Mouse (Mus musculus) limb, embryonic 11.5 days (tissue): ENCODE data around the gene Tsc2. TPM values are rescaled to one million over a fixed set of nuclear protein-coding genes. Genes with fewer than 3 reads are reported as not detected.

Source experiments
- ATAC-seq: fragments of 200-750 bp; cut with Nextera tagmentation; 2 replicates; pipeline ENCODE4 v1.8.0; 2017; ENCODE audit warnings: low read depth; ENCODE audit not compliant: insufficient number of reproducible peaks, low FRiP score, low TSS enrichment
- DNase-seq: peaks from one replicate; pipeline ENCODE4 v3.0.0-alpha.2; 2015; ENCODE audit warnings: low spot score
- H3K27ac ChIP-seq: fragments of 300-500 bp; sonication (generic); replicated peaks from 2 replicates; pipeline ENCODE4 v1.5.1; 2014; ENCODE audit warnings: low read depth, mild to moderate bottlenecking, low read length
- H3K27me3 ChIP-seq: fragments of 300-500 bp; sonication (generic); 2 replicates; pipeline ENCODE4 v1.6.1; 2014; ENCODE audit warnings: mild to moderate bottlenecking, low read length, mixed read lengths; ENCODE audit not compliant: control insufficient read depth, insufficient read depth
- H3K36me3 ChIP-seq: fragments of 300-500 bp; sonication (generic); 2 replicates; pipeline ENCODE4 v1.6.1; 2014; ENCODE audit warnings: mild to moderate bottlenecking, low read length, moderate library complexity, mixed read lengths; ENCODE audit not compliant: control insufficient read depth, insufficient read depth
- H3K4me1 ChIP-seq: fragments of 300-500 bp; sonication (generic); 2 replicates; pipeline ENCODE4 v1.6.1; 2014; ENCODE audit warnings: low read length, mixed read lengths; ENCODE audit not compliant: control insufficient read depth, insufficient read depth
- H3K4me2 ChIP-seq: fragments of 300-500 bp; sonication (generic); 2 replicates; pipeline ENCODE4 v1.6.1; 2014; ENCODE audit warnings: low read depth, mild to moderate bottlenecking, moderate library complexity; ENCODE audit not compliant: severe bottlenecking
- H3K4me3 ChIP-seq: fragments of 300-500 bp; sonication (generic); 2 replicates; pipeline ENCODE4 v1.5.1; 2014; ENCODE audit warnings: low read depth, low read length
- H3K9ac ChIP-seq: fragments of 300-500 bp; sonication (generic); 2 replicates; pipeline ENCODE4 v1.6.1; 2014; ENCODE audit warnings: mild to moderate bottlenecking, low read length
- H3K9me3 ChIP-seq: fragments of 300-500 bp; sonication (generic); 2 replicates; pipeline ENCODE4 v1.6.1; 2016; ENCODE audit warnings: low read length; ENCODE audit not compliant: control insufficient read depth
- WGBS: fragments of 180-500 bp; shearing (Covaris S2); extraction: QIAGEN DNeasy Blood & Tissue Kit; methylation state at CpG from one replicate; pipeline ENCODE4 v1.1.7; 2014; 5-methylcytosine and 5-hydroxymethylcytosine counted together
- polyA plus RNA-seq: library from polyadenylated mRNA; unstranded; fragments of >200 nt; fragmentation: Nextera tagmentation; extraction: Ambion mirVana; gene quantifications from 2 replicates; pipeline ENCODE4 v1.2.1, GENCODE M21; 2014

Gene Tsc2
- polyA plus RNA-seq, 1 experiment from 2014 or later, result 62.7 TPM

- Histone ChIP-seq H3K4me3 (no peak overlapping the region), H3K9me3 (no peaks in the 10 kb centered on the region), H3K36me3 (peaks cover 16% of the 10 kb centered on the region), H3K9ac (no peak overlapping the region), H3K27me3 (no peaks in the 10 kb centered on the region), H3K4me1 (no peaks in the 10 kb centered on the region), H3K4me2 (no peak overlapping the region), H3K27ac (no peak overlapping the region)
- ATAC-seq, result no peak
- DNase-seq, result no peak
- WGBS, result 83% methylated on average over 3 of the region's 3 CpGs
These were observed 47.9 kb downstream of the Tsc2 start for GRCm38 (mm10) chr17:24584520-24584919.

GRCm38 (mm10) chr17:24583599-24584460 is 48.6 kb downstream of the Tsc2 start:
- no peak for DNase-seq
- 79% methylated on average over 5 of the region's 5 CpGs for WGBS

GRCm38 (mm10) chr17:24580287-24580686 is 52.1 kb downstream of the Tsc2 start:
- no peak for ATAC-seq
- DNase-seq, result no peak
- no peaks in the 10 kb centered on the region for H3K27me3 ChIP-seq
- 93% methylated on average over 2 of the region's 2 CpGs for WGBS
- no peak overlapping the region for H3K27ac ChIP-seq
- H3K4me1 ChIP-seq, result no peaks in the 10 kb centered on the region
- no peak overlapping the region for H3K4me2 ChIP-seq
- H3K9me3 ChIP-seq, result no peaks in the 10 kb centered on the region
- H3K9ac ChIP-seq, result no peak overlapping the region
- no peak overlapping the region for H3K4me3 ChIP-seq
- peaks cover 14% of the 10 kb centered on the region for H3K36me3 ChIP-seq

More at GRCm38 (mm10) chr17:24583599-24584460, 48.6 kb downstream of the Tsc2 start:
- Histone ChIP-seq H3K4me3 (no peak overlapping the region), H3K27ac (no peak overlapping the region), H3K9ac (no peak overlapping the region), H3K4me1 (no peaks in the 10 kb centered on the region), H3K36me3 (peaks cover 16% of the 10 kb centered on the region), H3K27me3 (no peaks in the 10 kb centered on the region), H3K4me2 (no peak overlapping the region), H3K9me3 (no peaks in the 10 kb centered on the region)
- ATAC-seq, result no peak

- H3K27me3 ChIP-seq, result no peaks in the 10 kb centered on the region
- H3K27ac ChIP-seq, result no peak overlapping the region
- H3K36me3 ChIP-seq, result peaks cover 14% of the 10 kb centered on the region
- H3K4me2 ChIP-seq, result no peak overlapping the region
- H3K4me1 ChIP-seq, result no peaks in the 10 kb centered on the region
- DNase-seq (no peak), ATAC-seq (no peak)
- H3K4me3 ChIP-seq, result no peak overlapping the region
- 92% methylated on average over 3 of the region's 3 CpGs for WGBS
- no peak overlapping the region for H3K9ac ChIP-seq
- no peaks in the 10 kb centered on the region for H3K9me3 ChIP-seq
These were observed 52.9 kb downstream of the Tsc2 start for GRCm38 (mm10) chr17:24579532-24579931.

- WGBS, result 97% methylated on average over 9 of the region's 9 CpGs
- Histone ChIP-seq H3K4me1 (no peaks in the 10 kb centered on the region), H3K9me3 (no peaks in the 10 kb centered on the region), H3K27me3 (no peaks in the 10 kb centered on the region), H3K36me3 (peaks cover 15% of the 10 kb centered on the region), H3K4me3 (no peak overlapping the region), H3K9ac (no peak overlapping the region), H3K4me2 (no peak overlapping the region), H3K27ac (no peak overlapping the region)
- ATAC-seq (no peak), DNase-seq (no peak)
These were observed 58.6 kb downstream of the Tsc2 start for GRCm38 (mm10) chr17:24573811-24574210.

- Histone ChIP-seq H3K9ac (no peak overlapping the region), H3K9me3 (no peaks in the 10 kb centered on the region), H3K36me3 (peaks cover 19% of the 10 kb centered on the region), H3K27ac (no peak overlapping the region), H3K4me3 (no peak overlapping the region), H3K4me2 (no peak overlapping the region), H3K4me1 (no peaks in the 10 kb centered on the region), H3K27me3 (no peaks in the 10 kb centered on the region)
- 90% methylated on average over 12 of the region's 12 CpGs for WGBS
- DNase-seq (no peak), ATAC-seq (no peak)
These were observed 59.7 kb downstream of the Tsc2 start for GRCm38 (mm10) chr17:24572651-24573245.

GRCm38 (mm10) chr17:24569837-24570236 is 62.6 kb downstream of the Tsc2 start:
- Histone ChIP-seq H3K27ac (no peak overlapping the region), H3K4me3 (no peak overlapping the region), H3K9ac (no peak overlapping the region), H3K9me3 (no peaks in the 10 kb centered on the region), H3K4me2 (no peak overlapping the region), H3K36me3 (peaks cover 21% of the 10 kb centered on the region), H3K27me3 (no peaks in the 10 kb centered on the region), H3K4me1 (no peaks in the 10 kb centered on the region)
- 91% methylated on average over 4 of the region's 4 CpGs for WGBS
- ATAC-seq (no peak), DNase-seq (no peak)

GRCm38 (mm10) chr17:24567034-24567779 is 65.2 kb downstream of the Tsc2 start:
- Histone ChIP-seq H3K4me1 (no peaks in the 10 kb centered on the region), H3K27ac (no peak overlapping the region), H3K4me2 (no peak overlapping the region), H3K9ac (no peak overlapping the region), H3K36me3 (peaks cover 18% of the 10 kb centered on the region), H3K27me3 (no peaks in the 10 kb centered on the region), H3K9me3 (no peaks in the 10 kb centered on the region), H3K4me3 (no peak overlapping the region)
- DNase-seq (no peak), ATAC-seq (no peak)
- WGBS, result 87% methylated on average over 8 of the region's 8 CpGs
